ENCODE assay signal across 22 mouse cellular contexts in genomic region chr16:6075442-6076050, GRCm38 (mm10).
A peak's percentile ranks its signal among the peaks of the same experiment; 100 is the strongest.
DNase-seq lines count a peak whose midpoint lies in the region; ATAC-seq lines count a peak whose summit lies in the region.
"Had no signal": no experiment of that assay in that cellular context is flagged by ENCODE, and none has a peak within 500 bp of the region (broad histone marks: within the 10 kb centered on the region; RNA-seq: fewer than 3 reads in every experiment).

No protein-coding gene starts in this region.

- no peak overlapping the region for H3K4me3 ChIP-seq in hindbrain, embryonic 14.5 days (replicated peaks; ENCODE audit: low read length)
- H3K4me3 ChIP-seq: embryonic facial prominence, embryonic 15.5 days; erythroblast, embryonic 14.5 days; forebrain, embryonic 10.5 days; heart, adult 2 months; heart, embryonic 15.5 days; hindbrain, embryonic 13.5 days; intestine, embryonic 15.5 days had no signal

- WGBS in hindbrain, embryonic 14.5 days, result 86% methylated on average over 10 of the region's 10 CpGs

- H3K36me3 ChIP-seq in hindbrain, embryonic 14.5 days (replicated peaks; ENCODE audit: control insufficient read depth, insufficient read depth), result no peaks in the 10 kb centered on the region
- H3K36me3 ChIP-seq: embryonic facial prominence, embryonic 15.5 days; forebrain, embryonic 10.5 days; heart, embryonic 15.5 days; hindbrain, embryonic 13.5 days; intestine, embryonic 15.5 days had no signal

- DNase-seq in cerebellum, postnatal 10 days, result peak; percentile 77
- peak; percentile 33 to 38 for DNase-seq in left cerebral cortex, postnatal 14 days (ENCODE audit: low spot score in 2 of 2)
- no peak for DNase-seq in left cerebral cortex, adult 8-10 months (ENCODE audit: low spot score in 2 of 2)
- DNase-seq in brain, adult 2 months (ENCODE audit: low read depth, low spot score), result peak; percentile 68
- peak; percentile 52 to 62 for DNase-seq in cerebellum, postnatal 25 days
- DNase-seq in hindbrain, embryonic 14.5 days (ENCODE audit: low spot score), result no peak
- DNase-seq: adrenal gland, adult 2 months; adrenal gland, postnatal 25 days; embryo, embryonic 11 days; gastrocnemius, postnatal 14 days; heart, adult 2 months; heart, postnatal 14 days; kidney, adult 18-20 months had no signal

- no peaks in the 10 kb centered on the region for H3K27me3 ChIP-seq in hindbrain, embryonic 14.5 days (ENCODE audit: control insufficient read depth, insufficient read depth, low read length)
- H3K27me3 ChIP-seq: embryonic facial prominence, embryonic 15.5 days; heart, embryonic 15.5 days; hindbrain, embryonic 13.5 days; intestine, embryonic 15.5 days had no signal

- no peaks in the 10 kb centered on the region for H3K4me1 ChIP-seq in hindbrain, embryonic 14.5 days (replicated peaks; ENCODE audit: control insufficient read depth, insufficient read depth, low read length)
- H3K4me1 ChIP-seq: embryonic facial prominence, embryonic 15.5 days; forebrain, embryonic 10.5 days; heart, embryonic 15.5 days; hindbrain, embryonic 13.5 days; intestine, embryonic 15.5 days had no signal

- H3K9ac ChIP-seq in hindbrain, embryonic 14.5 days, result no peak overlapping the region
- H3K9ac ChIP-seq: embryonic facial prominence, embryonic 15.5 days; heart, embryonic 15.5 days; hindbrain, embryonic 13.5 days; intestine, embryonic 15.5 days had no signal

- intact Hi-C loops in left cerebral cortex, postnatal 14 days (cut with DNase I), result no loop called here

- H3K27ac ChIP-seq in hindbrain, embryonic 14.5 days, result no peak overlapping the region
- H3K27ac ChIP-seq: embryonic facial prominence, embryonic 15.5 days; forebrain, embryonic 10.5 days; heart, adult 2 months; heart, embryonic 15.5 days; hindbrain, embryonic 13.5 days; intestine, embryonic 15.5 days had no signal

- no peak for ATAC-seq in cerebellum, adult (ENCODE audit: insufficient number of reproducible peaks, low FRiP score, low TSS enrichment)
- no peak for ATAC-seq in hindbrain, embryonic 14.5 days (ENCODE audit: low FRiP score)
- ATAC-seq: forebrain, embryonic 14.5 days; intestine, embryonic 15.5 days had no signal

- H3K9me3 ChIP-seq in hindbrain, embryonic 14.5 days (ENCODE audit: control insufficient read depth, low read length), result no peaks in the 10 kb centered on the region
- H3K9me3 ChIP-seq: embryonic facial prominence, embryonic 15.5 days; forebrain, embryonic 10.5 days; heart, embryonic 15.5 days; hindbrain, embryonic 13.5 days; intestine, embryonic 15.5 days had no signal

- no peak overlapping the region for H3K4me2 ChIP-seq in hindbrain, embryonic 14.5 days (replicated peaks)
- H3K4me2 ChIP-seq: embryonic facial prominence, embryonic 15.5 days; heart, embryonic 11.5 days; heart, embryonic 15.5 days; hindbrain, embryonic 13.5 days; intestine, embryonic 15.5 days had no signal

Comparison
In these comparisons a context has a peak if more than half of its experiments do, and no peak if none do; other contexts are left out.
1. DNase-seq: peak in cerebellum, postnatal 10 days (2 of 2), left cerebral cortex, postnatal 14 days (2 of 2), brain, adult 2 months (single experiment) and cerebellum, postnatal 25 days (2 of 2); none in left cerebral cortex, adult 8-10 months (0 of 2) and hindbrain, embryonic 14.5 days (single experiment).